Mouse (Mus musculus) MEL (cell line): ENCODE results near the gene Svs1.

ENCODE experiments used
- CTCF ChIP-seq, 3 experiments: IDR thresholded peaks in 2 of 3; conservative IDR thresholded peaks in 1 of 3; 2 replicates each; pipeline ENCODE4 v1.5.1; 2011 to 2012; ENCODE audit warnings: low read length in 3 of 3, low read depth in 2 of 3, mild to moderate bottlenecking in 2 of 3, improper control_type of control experiment in 1 of 3, inconsistent platforms in 1 of 3, mixed read lengths in 1 of 3, moderate library complexity in 1 of 3; ENCODE audit not compliant: control insufficient read depth in 1 of 3, insufficient read depth in 1 of 3, poor library complexity in 1 of 3, severe bottlenecking in 1 of 3
- E2F4 ChIP-seq: IDR thresholded peaks from 2 replicates; pipeline ENCODE4 v1.6.1; 2011; ENCODE audit warnings: low read depth, low read length, improper control_type of control experiment, borderline replicate concordance
- EP300 ChIP-seq, 2 experiments: IDR thresholded peaks; 2 replicates each; pipeline ENCODE4 v1.6.1; 2011; ENCODE audit warnings: improper control_type of control experiment in 2 of 2, low read length in 2 of 2, low read depth in 1 of 2, mild to moderate bottlenecking in 1 of 2
- ETS1 ChIP-seq: IDR thresholded peaks from 2 replicates; pipeline ENCODE4 v1.6.1; 2012; ENCODE audit warnings: low read depth, mild to moderate bottlenecking, inconsistent platforms, low read length, improper control_type of control experiment, moderate library complexity
- HCFC1 ChIP-seq: IDR thresholded peaks from 2 replicates; pipeline ENCODE4 v1.6.1; 2012; ENCODE audit warnings: low read depth, mild to moderate bottlenecking, inconsistent platforms, low read length, improper control_type of control experiment, moderate library complexity
- POLR2A ChIP-seq, 2 experiments: IDR thresholded peaks; 2 replicates each; pipeline ENCODE4 v1.6.1; 2011 to 2012; ENCODE audit warnings: low read length in 2 of 2, mild to moderate bottlenecking in 2 of 2, control low read depth in 1 of 2, improper control_type of control experiment in 1 of 2, low read depth in 1 of 2, moderate library complexity in 1 of 2; ENCODE audit not compliant: control insufficient read depth in 1 of 2, insufficient read depth in 1 of 2, poor library complexity in 1 of 2
- SIN3A ChIP-seq: IDR thresholded peaks from 2 replicates; pipeline ENCODE4 v1.6.1; 2012; ENCODE audit warnings: low read length, improper control_type of control experiment, inconsistent platforms
- TAL1 ChIP-seq: IDR thresholded peaks from 2 replicates; pipeline ENCODE4 v1.6.1; 2012; ENCODE audit warnings: mild to moderate bottlenecking, inconsistent platforms, low read length, moderate library complexity, mixed read lengths
- UBTF ChIP-seq: IDR thresholded peaks from 2 replicates; pipeline ENCODE4 v1.6.1; 2012; ENCODE audit warnings: low read depth, mild to moderate bottlenecking, inconsistent platforms, low read length, improper control_type of control experiment, moderate library complexity, borderline replicate concordance; ENCODE audit not compliant: insufficient read depth
- ZC3H11A ChIP-seq: IDR thresholded peaks from 2 replicates; pipeline ENCODE4 v1.6.1; 2012; ENCODE audit warnings: low read depth, mild to moderate bottlenecking, inconsistent platforms, low read length, improper control_type of control experiment

DNA sequence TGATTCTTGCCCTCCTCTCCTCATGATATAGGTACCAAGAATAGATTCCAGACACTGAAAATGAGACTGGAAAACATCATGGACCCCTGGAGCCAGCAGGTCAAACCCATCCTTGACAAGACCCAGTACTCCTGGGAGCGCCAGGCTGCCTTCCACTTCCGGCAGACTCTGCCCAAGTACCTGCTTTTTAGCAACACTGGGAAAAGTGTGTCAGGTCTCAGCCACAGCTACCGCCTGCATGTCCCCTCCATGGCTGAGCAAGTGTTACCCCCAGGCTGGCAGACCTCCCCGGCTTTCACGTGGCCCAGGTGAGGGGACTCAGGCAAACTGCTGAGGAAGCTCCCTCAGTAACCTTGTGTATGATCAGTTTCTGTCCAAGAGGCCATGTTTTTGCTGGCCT is 3.3 kb downstream of the Svs1 start:
- no peak for TF ChIP-seq UBTF
- TF ChIP-seq E2F4 = no peak
- no peak for TF ChIP-seq CTCF (IDR thresholded peaks at IDR 0.05 in 2 of 3, conservative IDR thresholded peaks at IDR 0.05 in 1 of 3; ENCODE audit: control insufficient read depth in 1 of 3, insufficient read depth in 1 of 3, low read depth in 2 of 3, low read length in 3 of 3, poor library complexity in 1 of 3, severe bottlenecking in 1 of 3)
- no peak for TF ChIP-seq ETS1
- TF ChIP-seq TAL1 = no peak
- no peak for TF ChIP-seq POLR2A (IDR thresholded peaks at IDR 0.05; ENCODE audit: control insufficient read depth in 1 of 2, insufficient read depth in 1 of 2, low read depth in 1 of 2, low read length in 2 of 2, poor library complexity in 1 of 2)
- TF ChIP-seq HCFC1 = no peak
- no peak for TF ChIP-seq SIN3A
- TF ChIP-seq EP300 (IDR thresholded peaks at IDR 0.05; ENCODE audit: low read depth in 1 of 2, low read length in 2 of 2) = no peak
- no peak for TF ChIP-seq ZC3H11A
